Mouse (Mus musculus) E14TG2a.4 (cell line): ENCODE results near the gene Adam10.

Experiments used
- CTCF ChIP-seq: conservative IDR thresholded peaks from 2 replicates; pipeline ENCODE4 v1.5.1; 2014; ENCODE audit warnings: low read length
- NANOG ChIP-seq: IDR thresholded peaks from 2 replicates; pipeline ENCODE4 v1.6.1; 2014; ENCODE audit warnings: borderline replicate concordance, low read length, mixed read lengths

GRCm38 (mm10) chr9:70665372-70666145, 13.2 kb upstream of the Adam10 start:
- TF ChIP-seq CTCF (no peak), NANOG (no peak)
